Mouse (Mus musculus): ENCODE measurements around the gene Loxl3.

DNA sequence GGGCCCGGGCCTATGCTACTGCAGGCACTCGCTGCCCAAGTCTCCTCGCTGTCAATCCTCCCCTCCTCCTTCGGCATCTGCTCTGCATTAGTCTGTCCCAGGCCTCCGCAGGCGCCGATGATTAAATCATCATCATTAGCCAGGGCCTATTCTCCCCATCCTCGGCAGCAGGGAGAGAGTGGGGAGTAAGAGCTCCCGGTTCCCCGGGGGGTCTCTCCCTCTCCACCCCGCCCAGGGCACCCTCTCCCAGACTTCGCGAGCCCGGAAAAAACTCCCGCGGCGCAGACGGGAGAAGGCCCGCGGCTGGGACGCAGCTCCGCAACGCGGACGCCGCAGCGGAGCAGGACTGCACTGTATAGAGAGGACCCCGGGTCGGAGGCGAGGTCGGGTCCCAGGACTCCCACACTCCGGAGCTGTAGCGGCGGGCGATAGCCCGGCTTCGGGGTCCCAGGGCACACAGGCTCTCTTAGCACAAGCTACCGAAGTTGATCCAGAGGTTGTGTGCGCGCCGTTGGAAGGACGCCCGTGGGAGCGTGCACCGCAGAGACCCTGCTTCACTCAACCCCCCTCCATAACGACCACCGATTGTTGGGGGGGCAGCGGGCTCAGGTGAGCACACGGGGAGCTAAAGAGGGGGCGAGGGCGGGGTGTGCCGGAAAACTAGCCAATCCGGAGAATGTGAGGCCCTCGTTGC is 43.8 kb downstream of the Loxl3 start, which contains the start of gene Pcgf1:
- TF ChIP-seq CTCF (conservative IDR thresholded peaks at IDR 0.05; ENCODE audit: low read length): no peak
- TF ChIP-seq POU5F1 (IDR thresholded peaks at IDR 0.05; ENCODE audit: borderline replicate concordance, low read length): no peak

Data from E14TG2a.4 (cell line).